Mouse (Mus musculus) hindbrain, embryonic 14.5 days (tissue): ENCODE results near the gene Chsy1. TPM values are rescaled to one million over a fixed set of nuclear protein-coding genes. Genes with fewer than 3 reads are reported as not detected.

Source experiments
- ATAC-seq: fragments of 200-750 bp; cut with Nextera tagmentation; 2 replicates; pipeline ENCODE4 v1.8.0; 2017; ENCODE audit warnings: moderate number of reproducible peaks, mild to moderate bottlenecking, moderate TSS enrichment, moderate library complexity; ENCODE audit not compliant: low FRiP score
- DNase-seq: peaks from one replicate; pipeline ENCODE4 v3.0.0-alpha.2; 2015; ENCODE audit warnings: low spot score
- H3K27ac ChIP-seq: fragments of 300-500 bp; sonication (generic); 2 replicates; pipeline ENCODE4 v1.5.1; 2014; ENCODE audit warnings: mild to moderate bottlenecking, moderate library complexity
- H3K27me3 ChIP-seq: fragments of 300-500 bp; sonication (generic); 2 replicates; pipeline ENCODE4 v1.6.1; 2014; ENCODE audit warnings: mild to moderate bottlenecking, low read length, mixed read lengths; ENCODE audit not compliant: control insufficient read depth, insufficient read depth
- H3K36me3 ChIP-seq: fragments of 300-500 bp; sonication (generic); replicated peaks from 2 replicates; pipeline ENCODE4 v1.6.1; 2014; ENCODE audit not compliant: control insufficient read depth, insufficient read depth
- H3K4me1 ChIP-seq: fragments of 300-500 bp; sonication (generic); replicated peaks from 2 replicates; pipeline ENCODE4 v1.6.1; 2014; ENCODE audit warnings: antibody characterized with exemption, low read length, mixed read lengths; ENCODE audit not compliant: control insufficient read depth, insufficient read depth
- H3K4me2 ChIP-seq: fragments of 300-500 bp; sonication (generic); replicated peaks from 2 replicates; pipeline ENCODE4 v1.6.1; 2014; ENCODE audit warnings: mild to moderate bottlenecking, moderate library complexity
- H3K4me3 ChIP-seq: fragments of 300-500 bp; sonication (generic); replicated peaks from 2 replicates; pipeline ENCODE4 v1.5.1; 2014; ENCODE audit warnings: mild to moderate bottlenecking, low read length
- H3K9ac ChIP-seq: fragments of 300-500 bp; sonication (generic); 2 replicates; pipeline ENCODE4 v1.6.1; 2014
- H3K9me3 ChIP-seq: fragments of 300-500 bp; sonication (generic); 2 replicates; pipeline ENCODE4 v1.6.1; 2016; ENCODE audit warnings: low read length; ENCODE audit not compliant: control insufficient read depth
- WGBS: fragments of 180-500 bp; shearing (Covaris S2); extraction: QIAGEN DNeasy Blood & Tissue Kit; methylation state at CpG from one replicate; pipeline ENCODE4 v1.1.7; 2014; 5-methylcytosine and 5-hydroxymethylcytosine counted together
- polyA plus RNA-seq: library from polyadenylated mRNA; unstranded; fragments of >200 nt; fragmentation: Nextera tagmentation; extraction: Ambion mirVana; gene quantifications from 2 replicates; pipeline ENCODE4 v1.2.1, GENCODE M21; 2014

Gene Chsy1
- polyA plus RNA-seq, 1 experiment from 2014 or later, result 17.2 TPM

GRCm38 (mm10) chr7:66217531-66218094 is 108.3 kb downstream of the Chsy1 start:
- 64% methylated on average over 7 of the region's 7 CpGs for whole genome bisulfite sequencing
- peaks cover 12% of the 10 kb centered on the region; the same call in 1 of the 2 replicates for H3K4me1 ChIP-seq
- no peak overlapping the region for H3K4me2 ChIP-seq
- no peak for ATAC-seq
- DNase-seq, result no peak
- H3K4me3 ChIP-seq, result no peak overlapping the region
- H3K27ac ChIP-seq, result 0 out of 2 replicates have a peak overlapping the region, but pooled peaks have one; percentile 60
- H3K36me3 ChIP-seq, result no peaks in the 10 kb centered on the region
- H3K9ac ChIP-seq, result no peak overlapping the region
- no peaks in the 10 kb centered on the region for H3K9me3 ChIP-seq
- no peaks in the 10 kb centered on the region for H3K27me3 ChIP-seq

DNA sequence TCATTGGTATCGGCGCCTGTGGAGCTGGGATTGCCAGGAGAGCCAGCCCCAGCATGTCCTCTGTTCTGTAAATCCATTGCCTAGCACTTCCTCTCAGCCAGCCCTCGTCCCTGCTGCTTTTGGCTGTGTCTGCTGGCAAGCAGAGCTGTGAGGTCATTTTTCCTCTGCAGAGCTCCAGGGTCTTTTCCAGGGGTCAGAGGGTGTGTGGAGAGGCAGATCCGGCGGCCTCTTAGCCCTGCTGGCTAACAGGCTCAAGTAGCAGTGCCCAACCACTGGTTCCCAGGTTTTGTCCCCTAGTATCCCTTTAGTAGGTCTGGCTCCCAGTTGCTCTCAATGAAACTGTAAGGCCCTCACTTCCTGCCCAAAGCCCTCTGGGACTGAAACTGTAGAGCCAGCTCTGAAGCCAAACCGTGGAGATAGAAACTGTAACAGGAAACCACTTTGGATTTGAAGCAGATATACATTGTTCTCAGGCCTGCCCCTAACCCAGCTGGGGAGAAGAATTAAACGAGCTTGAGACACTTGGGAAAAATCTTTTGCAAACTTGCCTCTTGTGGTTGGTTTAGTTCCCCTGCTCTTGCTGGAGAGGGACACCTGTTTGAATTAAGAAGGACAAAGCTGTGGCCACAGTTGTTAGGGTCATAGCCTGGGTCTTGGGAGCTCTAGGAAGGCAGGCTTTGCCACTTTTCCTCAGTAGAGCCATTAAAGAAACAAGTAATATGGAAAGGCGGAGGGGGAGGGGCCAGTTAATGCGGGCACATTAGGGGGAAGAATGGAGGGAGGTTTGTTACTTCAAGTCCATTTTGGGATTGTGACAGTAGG is 109.1 kb downstream of the Chsy1 start:
- Histone ChIP-seq H3K27me3 (no peaks in the 10 kb centered on the region), H3K4me3 (no peak overlapping the region), H3K27ac (peak overlapping the region; percentile 60; the same call in 1 of the 2 replicates), H3K4me2 (no peak overlapping the region), H3K9ac (no peak overlapping the region), H3K4me1 (peaks cover 12% of the 10 kb centered on the region; the same call in 1 of the 2 replicates), H3K36me3 (no peaks in the 10 kb centered on the region), H3K9me3 (no peaks in the 10 kb centered on the region)
- ATAC-seq (0 out of 2 replicates have a peak, but pooled peaks have one; percentile 37), DNase-seq (no peak)
- WGBS, result 40% methylated on average over 9 of the region's 9 CpGs

- no peaks in the 10 kb centered on the region for H3K27me3 ChIP-seq
- no peaks in the 10 kb centered on the region for H3K9me3 ChIP-seq
- ATAC-seq (no peak), DNase-seq (no peak)
- no peaks in the 10 kb centered on the region for H3K36me3 ChIP-seq
- H3K9ac ChIP-seq, result no peak overlapping the region
- H3K4me2 ChIP-seq, result no peak overlapping the region
- peaks cover 12% of the 10 kb centered on the region; the same call in 1 of the 2 replicates for H3K4me1 ChIP-seq
- no peak overlapping the region for H3K4me3 ChIP-seq
- WGBS, result 84% methylated on average over 4 of the region's 4 CpGs
- H3K27ac ChIP-seq, result no peak overlapping the region
Measured at GRCm38 (mm10) chr7:66219028-66219793, 109.9 kb downstream of the Chsy1 start.

DNA sequence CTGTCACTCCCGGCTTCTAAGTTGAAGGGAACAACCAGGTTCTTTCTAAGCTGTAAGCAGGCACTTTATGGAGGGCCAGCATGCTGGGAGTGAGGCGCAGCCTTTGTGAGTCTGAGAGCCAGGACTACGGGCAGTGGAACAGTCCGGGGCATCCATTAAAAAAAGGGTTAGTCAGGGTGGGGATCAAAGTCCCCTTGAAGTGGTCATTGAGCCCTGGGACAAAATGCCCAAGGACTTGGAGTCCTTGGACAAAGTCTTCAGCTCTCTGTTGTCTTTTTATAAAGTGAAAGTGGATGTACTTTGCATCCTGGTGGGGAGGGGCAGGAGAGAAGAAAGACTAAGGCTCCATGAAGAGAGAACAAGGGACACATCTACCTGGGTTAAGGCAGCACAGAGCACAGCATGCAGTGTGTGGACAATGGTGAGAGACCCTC is 110.5 kb downstream of the Chsy1 start:
- H3K9me3 ChIP-seq, result no peaks in the 10 kb centered on the region
- no peak overlapping the region for H3K4me2 ChIP-seq
- ATAC-seq (no peak), DNase-seq (no peak)
- no peak overlapping the region for H3K27ac ChIP-seq
- H3K36me3 ChIP-seq, result no peaks in the 10 kb centered on the region
- no peaks in the 10 kb centered on the region for H3K27me3 ChIP-seq
- H3K9ac ChIP-seq, result no peak overlapping the region
- H3K4me1 ChIP-seq, result peaks cover 12% of the 10 kb centered on the region; the same call in 1 of the 2 replicates
- no peak overlapping the region for H3K4me3 ChIP-seq
- WGBS, result 79% methylated on average over 4 of the region's 4 CpGs

DNA sequence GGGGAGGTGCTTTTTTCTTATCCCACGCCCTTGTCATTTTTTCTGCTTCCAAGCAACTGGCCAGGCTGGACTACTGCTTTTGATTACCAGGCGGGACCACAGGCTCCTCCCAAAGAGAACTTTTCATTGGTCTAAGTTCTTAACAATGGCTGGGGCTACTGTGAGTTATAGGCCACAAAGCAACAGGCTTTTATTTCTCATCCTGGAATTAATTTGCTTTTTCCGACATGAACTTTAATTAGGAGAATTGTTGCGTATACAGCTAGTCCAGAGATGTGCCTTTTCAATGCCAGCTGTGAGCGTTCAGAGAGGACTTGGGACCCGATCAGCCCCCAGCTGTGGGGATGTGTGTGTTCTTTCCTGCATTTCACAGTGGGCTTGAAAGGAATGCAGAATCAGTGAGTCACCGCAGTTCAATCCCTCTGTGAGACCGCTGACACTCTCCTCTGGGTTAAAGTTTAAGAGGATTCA is 113.3 kb downstream of the Chsy1 start:
- no peak for DNase-seq

More for the DNA sequence above, 113.3 kb downstream of the Chsy1 start:
- H3K9me3 ChIP-seq, result no peaks in the 10 kb centered on the region
- no peak overlapping the region for H3K9ac ChIP-seq
- no peak overlapping the region for H3K27ac ChIP-seq
- no peaks in the 10 kb centered on the region for H3K36me3 ChIP-seq
- H3K4me3 ChIP-seq, result no peak overlapping the region
- H3K4me2 ChIP-seq, result no peak overlapping the region
- no peaks in the 10 kb centered on the region for H3K27me3 ChIP-seq
- WGBS, result 17% methylated on average over 8 of the region's 8 CpGs
- no peak for ATAC-seq
- peaks cover 6% of the 10 kb centered on the region; the same call in 1 of the 2 replicates for H3K4me1 ChIP-seq

Other genes with a start within 250 kb of the Chsy1 start
- gene Pcsk6, start 247.8 kb upstream of the Chsy1 start, polyA plus RNA-seq, result 1.2 and 1.9 TPM in 2 replicates
- not detected in 2 replicates for gene Gm45213, start 65.9 kb upstream of the Chsy1 start, polyA plus RNA-seq
- gene Snrpa1, start 50.5 kb upstream of the Chsy1 start, polyA plus RNA-seq, result 119 and 124 TPM in 2 replicates
- 80.3 and 88.0 TPM in 2 replicates for gene Selenos, start 29.9 kb upstream of the Chsy1 start, polyA plus RNA-seq